Mouse (Mus musculus) hindbrain, embryonic 11.5 days (tissue): Measurements from ENCODE around the gene Sec31b. TPM values are rescaled to one million over a fixed set of nuclear protein-coding genes. Genes with fewer than 3 reads are reported as not detected.

Experiments
- ATAC-seq: fragments of 200-750 bp; cut with Nextera tagmentation; 2 replicates; pipeline ENCODE4 v1.8.0; 2017; ENCODE audit warnings: mild to moderate bottlenecking, moderate TSS enrichment, moderate library complexity; ENCODE audit not compliant: low FRiP score
- DNase-seq: peaks from one replicate; pipeline ENCODE4 v3.0.0-alpha.2; 2015; ENCODE audit warnings: low spot score
- H3K27ac ChIP-seq: fragments of 300-500 bp; sonication (generic); 2 replicates; pipeline ENCODE4 v1.5.1; 2014; ENCODE audit warnings: mild to moderate bottlenecking, low read depth, low read length
- H3K27me3 ChIP-seq: fragments of 300-500 bp; sonication (generic); 2 replicates; pipeline ENCODE4 v1.6.1; 2014; ENCODE audit warnings: mild to moderate bottlenecking, low read length, moderate library complexity, mixed read lengths; ENCODE audit not compliant: control insufficient read depth, insufficient read depth
- H3K36me3 ChIP-seq: fragments of 300-500 bp; sonication (generic); 2 replicates; pipeline ENCODE4 v1.6.1; 2014; ENCODE audit warnings: mild to moderate bottlenecking, low read length, moderate library complexity, mixed read lengths; ENCODE audit not compliant: control insufficient read depth, insufficient read depth
- H3K4me1 ChIP-seq: fragments of 300-500 bp; sonication (generic); replicated peaks from 2 replicates; pipeline ENCODE4 v1.6.1; 2014; ENCODE audit warnings: low read length, mixed read lengths; ENCODE audit not compliant: control insufficient read depth, insufficient read depth
- H3K4me2 ChIP-seq: fragments of 300-500 bp; sonication (generic); replicated peaks from 2 replicates; pipeline ENCODE4 v1.6.1; 2014; ENCODE audit warnings: mild to moderate bottlenecking, low read depth, low read length
- H3K4me3 ChIP-seq: fragments of 300-500 bp; sonication (generic); 2 replicates; pipeline ENCODE4 v1.5.1; 2014; ENCODE audit warnings: low read depth, low read length
- H3K9ac ChIP-seq: fragments of 300-500 bp; sonication (generic); 2 replicates; pipeline ENCODE4 v1.6.1; 2014; ENCODE audit warnings: low read depth, low read length
- H3K9me3 ChIP-seq: fragments of 300-500 bp; sonication (generic); 2 replicates; pipeline ENCODE4 v1.6.1; 2016; ENCODE audit warnings: low read length; ENCODE audit not compliant: control insufficient read depth
- WGBS: fragments of 180-500 bp; shearing (Covaris S2); extraction: QIAGEN DNeasy Blood & Tissue Kit; methylation state at CpG from one replicate; pipeline ENCODE4 v1.1.7; 2014; 5-methylcytosine and 5-hydroxymethylcytosine counted together
- polyA plus RNA-seq: library from polyadenylated mRNA; unstranded; fragments of >200 nt; fragmentation: Nextera tagmentation; extraction: Ambion mirVana; gene quantifications from 2 replicates; pipeline ENCODE4 v1.2.1, GENCODE M21; 2014

Gene Sec31b
- polyA plus RNA-seq, 1 experiment from 2014 or later, result 0.22 TPM

- H3K27me3 ChIP-seq, result no peaks in the 10 kb centered on the region
- DNase-seq, result no peak
- H3K4me2 ChIP-seq, result no peak overlapping the region
- no peak overlapping the region for H3K27ac ChIP-seq
- no peak overlapping the region for H3K9ac ChIP-seq
- no peak overlapping the region for H3K4me3 ChIP-seq
- no peak for ATAC-seq
- H3K36me3 ChIP-seq, result no peaks in the 10 kb centered on the region
- WGBS, result 76% methylated on average over 1 of the region's 1 CpGs
- H3K4me1 ChIP-seq, result no peaks in the 10 kb centered on the region
- H3K9me3 ChIP-seq, result no peaks in the 10 kb centered on the region
Observed at GRCm38 (mm10) chr19:44578038-44578437, 32.4 kb upstream of the Sec31b start.

- no peaks in the 10 kb centered on the region for H3K36me3 ChIP-seq
- WGBS, result 82% methylated on average over 7 of the region's 7 CpGs
- ATAC-seq, result no peak
Observed at GRCm38 (mm10) chr19:44576275-44576674, 30.6 kb upstream of the Sec31b start.

GRCm38 (mm10) chr19:44567763-44568162 lies 22.1 kb upstream of the Sec31b start:
- H3K36me3 ChIP-seq, result peaks cover 2% of the 10 kb centered on the region; the same call in 1 of the 2 replicates
- H3K27me3 ChIP-seq, result no peaks in the 10 kb centered on the region
- H3K4me2 ChIP-seq, result no peak overlapping the region
- H3K9ac ChIP-seq, result no peak overlapping the region
- 84% methylated on average over 3 of the region's 3 CpGs for WGBS
- ATAC-seq, result no peak
- H3K27ac ChIP-seq, result no peak overlapping the region
- no peaks in the 10 kb centered on the region for H3K4me1 ChIP-seq
- H3K9me3 ChIP-seq, result no peaks in the 10 kb centered on the region
- H3K4me3 ChIP-seq, result no peak overlapping the region
- DNase-seq, result no peak

More at GRCm38 (mm10) chr19:44576275-44576674, 30.6 kb upstream of the Sec31b start:
- no peaks in the 10 kb centered on the region for H3K27me3 ChIP-seq
- H3K4me3 ChIP-seq, result no peak overlapping the region
- no peak for DNase-seq
- no peak overlapping the region for H3K9ac ChIP-seq
- no peaks in the 10 kb centered on the region for H3K9me3 ChIP-seq
- no peak overlapping the region for H3K4me2 ChIP-seq
- H3K27ac ChIP-seq, result no peak overlapping the region
- no peaks in the 10 kb centered on the region for H3K4me1 ChIP-seq

GRCm38 (mm10) chr19:44564006-44564405 lies 18.3 kb upstream of the Sec31b start:
- no peaks in the 10 kb centered on the region for H3K9me3 ChIP-seq
- 94% methylated on average over 14 of the region's 14 CpGs for WGBS
- no peak overlapping the region for H3K27ac ChIP-seq
- no peaks in the 10 kb centered on the region for H3K4me1 ChIP-seq
- no peak overlapping the region for H3K9ac ChIP-seq
- no peaks in the 10 kb centered on the region for H3K36me3 ChIP-seq
- H3K4me2 ChIP-seq, result peak overlapping the region; percentile 71; the same call in 1 of the 2 replicates
- H3K27me3 ChIP-seq, result no peaks in the 10 kb centered on the region
- no peak for ATAC-seq
- no peak for DNase-seq
- H3K4me3 ChIP-seq, result no peak overlapping the region

GRCm38 (mm10) chr19:44562652-44563206 lies 17.1 kb upstream of the Sec31b start, which contains the start of gene Hif1an:
Hif1an (plus strand) TSS chr19:44562850.
- H3K4me2 ChIP-seq, result peak within 1 kb of the TSS; percentile 71
- H3K4me3 ChIP-seq, result peak within 1 kb of the TSS; percentile 83
- no peaks in the 10 kb centered on the region for H3K36me3 ChIP-seq
- H3K27me3 ChIP-seq, result no peaks in the 10 kb centered on the region
- ATAC-seq (peak; percentile 95), DNase-seq (peak; percentile 99)
- no peaks in the 10 kb centered on the region for H3K4me1 ChIP-seq
- no peaks in the 10 kb centered on the region for H3K9me3 ChIP-seq
- peak within 1 kb of the TSS; percentile 48; the same call in 1 of the 2 replicates for H3K27ac ChIP-seq
- under 1% methylated on average over 33 of the region's 33 CpGs for WGBS
- peak within 1 kb of the TSS; percentile 72 for H3K9ac ChIP-seq

- Histone ChIP-seq H3K27ac (peak within 1 kb of the TSS; percentile 70), H3K4me2 (peak within 1 kb of the TSS; percentile 64), H3K36me3 (no peaks in the 10 kb centered on the region; the same call in 1 of the 2 replicates), H3K4me1 (no peaks in the 10 kb centered on the region), H3K4me3 (peak within 1 kb of the TSS; percentile 96), H3K9ac (peak within 1 kb of the TSS; percentile 89), H3K27me3 (no peaks in the 10 kb centered on the region), H3K9me3 (no peaks in the 10 kb centered on the region)
- ATAC-seq (peak; percentile 84), DNase-seq (peak; percentile 98)
- WGBS, result under 1% methylated on average over 49 of the region's 50 CpGs
Observed at GRCm38 (mm10) chr19:44554861-44555590, 9.4 kb upstream of the Sec31b start, which contains the start of gene Ndufb8. Ndufb8 (minus strand) TSS chr19:44555440.

GRCm38 (mm10) chr19:44554490-44554860 lies 8.8 kb upstream of the Sec31b start:
- Histone ChIP-seq H3K4me1 (no peaks in the 10 kb centered on the region), H3K9ac (peak overlapping the region; percentile 89), H3K27ac (no peak overlapping the region), H3K9me3 (no peaks in the 10 kb centered on the region), H3K4me3 (peak overlapping the region; percentile 96), H3K36me3 (no peaks in the 10 kb centered on the region; the same call in 1 of the 2 replicates), H3K4me2 (peak overlapping the region; percentile 64), H3K27me3 (no peaks in the 10 kb centered on the region)
- ATAC-seq (peak; percentile 30; the same call in 1 of the 2 replicates), DNase-seq (no peak)
- 3% methylated on average over 8 of the region's 8 CpGs for WGBS

GRCm38 (mm10) chr19:44553286-44553685 lies 7.6 kb upstream of the Sec31b start:
- no peaks in the 10 kb centered on the region for H3K27me3 ChIP-seq
- H3K4me3 ChIP-seq, result no peak overlapping the region
- H3K4me2 ChIP-seq, result no peak overlapping the region
- no peak overlapping the region for H3K9ac ChIP-seq
- WGBS, result 89% methylated on average over 4 of the region's 4 CpGs
- no peaks in the 10 kb centered on the region for H3K9me3 ChIP-seq
- no peaks in the 10 kb centered on the region for H3K4me1 ChIP-seq
- H3K27ac ChIP-seq, result no peak overlapping the region
- H3K36me3 ChIP-seq, result no peaks in the 10 kb centered on the region; the same call in 1 of the 2 replicates
- DNase-seq (no peak), ATAC-seq (no peak)
